Mouse (Mus musculus): ENCODE measurements around the gene Ndufc2.
A peak's percentile ranks its signal among the peaks of the same experiment; 100 is the strongest.
"Not testable (repeated sequence)": the region's sequence is repeated elsewhere in the genome, so short reads cannot be mapped to it uniquely, and the experiment has no call there.

The Ndufc2 gene

GRCm38 (mm10) chr7:97424621-97425245 lies 24.9 kb downstream of the Ndufc2 start:
- DNase-seq (ENCODE audit: extremely low read depth, low read depth, low spot score): no peak

- no peak for DNase-seq (ENCODE audit: extremely low read depth, low read depth, low spot score)
Observed at GRCm38 (mm10) chr7:97426566-97426965, 26.8 kb downstream of the Ndufc2 start.

GRCm38 (mm10) chr7:97427296-97427695 lies 27.5 kb downstream of the Ndufc2 start:
- DNase-seq (ENCODE audit: extremely low read depth, low read depth, low spot score): no peak

- DNase-seq (ENCODE audit: extremely low read depth, low read depth, low spot score): peak; percentile 36
Observed at GRCm38 (mm10) chr7:97427778-97428420, 28.1 kb downstream of the Ndufc2 start.

GRCm38 (mm10) chr7:97429705-97430104 lies 29.9 kb downstream of the Ndufc2 start:
- no peak for DNase-seq (ENCODE audit: extremely low read depth, low read depth, low spot score)

GRCm38 (mm10) chr7:97433517-97433916 lies 33.7 kb downstream of the Ndufc2 start:
- DNase-seq (ENCODE audit: extremely low read depth, low read depth, low spot score): not testable (repeated sequence)

GRCm38 (mm10) chr7:97434517-97434916 lies 34.7 kb downstream of the Ndufc2 start:
- DNase-seq (ENCODE audit: extremely low read depth, low read depth, low spot score): no peak

GRCm38 (mm10) chr7:97438986-97439385 lies 39.2 kb downstream of the Ndufc2 start:
- DNase-seq (ENCODE audit: extremely low read depth, low read depth, low spot score): no peak

- DNase-seq (ENCODE audit: extremely low read depth, low read depth, low spot score): peak; percentile 92
Observed at GRCm38 (mm10) chr7:97446171-97446925, 46.5 kb downstream of the Ndufc2 start.

- DNase-seq (ENCODE audit: extremely low read depth, low read depth, low spot score): no peak
Observed at GRCm38 (mm10) chr7:97447050-97447531, 47.3 kb downstream of the Ndufc2 start.

- DNase-seq (ENCODE audit: extremely low read depth, low read depth, low spot score): not testable (repeated sequence)
Observed at GRCm38 (mm10) chr7:97451023-97451422, 51.2 kb downstream of the Ndufc2 start, which contains the start of gene Kctd14. Gene Kctd14 (plus strand): TSS chr7:97451323.

- no peak for DNase-seq (ENCODE audit: extremely low read depth, low read depth, low spot score)
Observed at GRCm38 (mm10) chr7:97452196-97452595, 52.4 kb downstream of the Ndufc2 start.

- DNase-seq (ENCODE audit: extremely low read depth, low read depth, low spot score): no peak
Observed at GRCm38 (mm10) chr7:97453141-97453921, 53.5 kb downstream of the Ndufc2 start.

- no peak for DNase-seq (ENCODE audit: extremely low read depth, low read depth, low spot score)
Observed at GRCm38 (mm10) chr7:97454795-97455194, 55.0 kb downstream of the Ndufc2 start.

GRCm38 (mm10) chr7:97455577-97455976 lies 55.8 kb downstream of the Ndufc2 start:
- DNase-seq (ENCODE audit: extremely low read depth, low read depth, low spot score): no peak

All from fat pad, adult 2 months (tissue).